Mouse (Mus musculus): ENCODE results near the gene Nrp2. TPM values are rescaled to one million over a fixed set of nuclear protein-coding genes. Genes with fewer than 3 reads are reported as not detected.

Nrp2 gene
- polyA plus RNA-seq, 1 experiment from 2014 or later: 30.8 TPM

GRCm38 (mm10) chr1:62801429-62801828, 98.3 kb downstream of the Nrp2 start:
- whole genome bisulfite sequencing: 51% methylated on average over 4 of the region's 4 CpGs
- peaks cover 9% of the 10 kb centered on the region for H3K4me1 ChIP-seq
- H3K27ac ChIP-seq (replicated peaks): no peak overlapping the region
- H3K4me2 ChIP-seq (replicated peaks): no peak overlapping the region
- no peaks in the 10 kb centered on the region for H3K9me3 ChIP-seq
- ATAC-seq (replicated peaks): no peak
- H3K4me3 ChIP-seq: no peak overlapping the region
- H3K36me3 ChIP-seq: no peaks in the 10 kb centered on the region
- no peak overlapping the region for H3K9ac ChIP-seq (replicated peaks)
- no peaks in the 10 kb centered on the region for H3K27me3 ChIP-seq

- ATAC-seq (replicated peaks): no peak
- Histone ChIP-seq H3K27ac (replicated peaks) (no peak overlapping the region), H3K4me1 (peaks cover 9% of the 10 kb centered on the region), H3K36me3 (no peaks in the 10 kb centered on the region), H3K9me3 (no peaks in the 10 kb centered on the region), H3K9ac (replicated peaks) (no peak overlapping the region), H3K27me3 (no peaks in the 10 kb centered on the region), H3K4me3 (no peak overlapping the region), H3K4me2 (replicated peaks) (no peak overlapping the region)
- WGBS: 66% methylated on average over 3 of the region's 3 CpGs
Measured at GRCm38 (mm10) chr1:62801842-62802241, 98.8 kb downstream of the Nrp2 start.

GRCm38 (mm10) chr1:62803544-62803943, 100.5 kb downstream of the Nrp2 start:
- 90% methylated on average over 1 of the region's 1 CpGs for WGBS
- Histone ChIP-seq H3K27me3 (no peaks in the 10 kb centered on the region), H3K9me3 (no peaks in the 10 kb centered on the region), H3K36me3 (no peaks in the 10 kb centered on the region), H3K4me1 (peaks cover 9% of the 10 kb centered on the region), H3K27ac (replicated peaks) (no peak overlapping the region), H3K4me3 (no peak overlapping the region), H3K4me2 (replicated peaks) (no peak overlapping the region), H3K9ac (replicated peaks) (no peak overlapping the region)
- ATAC-seq (replicated peaks): no peak

GRCm38 (mm10) chr1:62806014-62806413, 102.9 kb downstream of the Nrp2 start:
- Histone ChIP-seq H3K9me3 (no peaks in the 10 kb centered on the region), H3K4me3 (no peak overlapping the region), H3K4me2 (replicated peaks) (no peak overlapping the region), H3K27me3 (no peaks in the 10 kb centered on the region), H3K27ac (replicated peaks) (no peak overlapping the region), H3K4me1 (peaks cover 9% of the 10 kb centered on the region), H3K9ac (replicated peaks) (no peak overlapping the region), H3K36me3 (no peaks in the 10 kb centered on the region)
- 16% methylated on average over 1 of the region's 1 CpGs for WGBS
- ATAC-seq (replicated peaks): no peak

GRCm38 (mm10) chr1:62808395-62808794, 105.3 kb downstream of the Nrp2 start:
- no peak overlapping the region for H3K4me2 ChIP-seq (replicated peaks)
- H3K4me1 ChIP-seq: peaks cover 9% of the 10 kb centered on the region
- H3K9ac ChIP-seq (replicated peaks): no peak overlapping the region
- no peaks in the 10 kb centered on the region for H3K27me3 ChIP-seq
- 88% methylated on average over 4 of the region's 4 CpGs for WGBS
- no peak for ATAC-seq (replicated peaks)
- H3K36me3 ChIP-seq: no peaks in the 10 kb centered on the region
- H3K9me3 ChIP-seq: no peaks in the 10 kb centered on the region
- no peak overlapping the region for H3K27ac ChIP-seq (replicated peaks)
- H3K4me3 ChIP-seq: no peak overlapping the region

GRCm38 (mm10) chr1:62809601-62810228, 106.6 kb downstream of the Nrp2 start:
- H3K27ac ChIP-seq (replicated peaks): no peak overlapping the region
- no peaks in the 10 kb centered on the region for H3K27me3 ChIP-seq
- H3K4me3 ChIP-seq: no peak overlapping the region
- H3K9me3 ChIP-seq: no peaks in the 10 kb centered on the region
- H3K36me3 ChIP-seq: no peaks in the 10 kb centered on the region
- 92% methylated on average over 8 of the region's 8 CpGs for WGBS
- peaks cover 9% of the 10 kb centered on the region for H3K4me1 ChIP-seq
- H3K4me2 ChIP-seq (replicated peaks): no peak overlapping the region
- no peak for ATAC-seq (replicated peaks)
- no peak overlapping the region for H3K9ac ChIP-seq (replicated peaks)

- Histone ChIP-seq H3K27ac (replicated peaks) (no peak overlapping the region), H3K4me3 (no peak overlapping the region), H3K36me3 (no peaks in the 10 kb centered on the region), H3K9me3 (no peaks in the 10 kb centered on the region), H3K4me1 (peaks cover 2% of the 10 kb centered on the region), H3K9ac (replicated peaks) (no peak overlapping the region), H3K4me2 (replicated peaks) (no peak overlapping the region), H3K27me3 (no peaks in the 10 kb centered on the region)
- 84% methylated on average over 7 of the region's 7 CpGs for WGBS
- ATAC-seq (replicated peaks): no peak
Measured at GRCm38 (mm10) chr1:62811141-62811540, 108.1 kb downstream of the Nrp2 start.

- H3K27ac ChIP-seq (replicated peaks): no peak overlapping the region
- no peaks in the 10 kb centered on the region for H3K4me1 ChIP-seq
- WGBS: 74% methylated on average over 10 of the region's 10 CpGs
- no peaks in the 10 kb centered on the region for H3K36me3 ChIP-seq
- no peak overlapping the region for H3K4me3 ChIP-seq
- ATAC-seq (replicated peaks): no peak
- H3K9ac ChIP-seq (replicated peaks): no peak overlapping the region
- no peaks in the 10 kb centered on the region for H3K27me3 ChIP-seq
- no peak overlapping the region for H3K4me2 ChIP-seq (replicated peaks)
- no peaks in the 10 kb centered on the region for H3K9me3 ChIP-seq
Measured at GRCm38 (mm10) chr1:62812701-62813684, 109.9 kb downstream of the Nrp2 start.

- no peak overlapping the region for H3K4me3 ChIP-seq
- no peak overlapping the region for H3K9ac ChIP-seq (replicated peaks)
- no peaks in the 10 kb centered on the region for H3K4me1 ChIP-seq
- H3K27me3 ChIP-seq: no peaks in the 10 kb centered on the region
- H3K4me2 ChIP-seq (replicated peaks): no peak overlapping the region
- H3K27ac ChIP-seq (replicated peaks): no peak overlapping the region
- no peaks in the 10 kb centered on the region for H3K9me3 ChIP-seq
- H3K36me3 ChIP-seq: no peaks in the 10 kb centered on the region
- ATAC-seq (replicated peaks): no peak
- 59% methylated on average over 1 of the region's 1 CpGs for WGBS
Measured at GRCm38 (mm10) chr1:62813938-62814337, 110.9 kb downstream of the Nrp2 start.

GRCm38 (mm10) chr1:62817566-62817965, 114.5 kb downstream of the Nrp2 start:
- Histone ChIP-seq H3K4me3 (no peak overlapping the region), H3K27ac (replicated peaks) (no peak overlapping the region), H3K9me3 (no peaks in the 10 kb centered on the region), H3K9ac (replicated peaks) (no peak overlapping the region), H3K4me2 (replicated peaks) (no peak overlapping the region), H3K36me3 (no peaks in the 10 kb centered on the region), H3K4me1 (no peaks in the 10 kb centered on the region), H3K27me3 (no peaks in the 10 kb centered on the region)
- ATAC-seq (replicated peaks): no peak
- 89% methylated on average over 6 of the region's 7 CpGs for WGBS

GRCm38 (mm10) chr1:62820170-62820569, 117.1 kb downstream of the Nrp2 start:
- 81% methylated on average over 3 of the region's 3 CpGs for WGBS
- H3K4me2 ChIP-seq (replicated peaks): no peak overlapping the region
- H3K36me3 ChIP-seq: no peaks in the 10 kb centered on the region
- H3K4me3 ChIP-seq: no peak overlapping the region
- H3K27ac ChIP-seq (replicated peaks): no peak overlapping the region
- no peak for ATAC-seq (replicated peaks)
- H3K9me3 ChIP-seq: no peaks in the 10 kb centered on the region
- no peaks in the 10 kb centered on the region for H3K27me3 ChIP-seq
- H3K4me1 ChIP-seq: no peaks in the 10 kb centered on the region
- no peak overlapping the region for H3K9ac ChIP-seq (replicated peaks)

GRCm38 (mm10) chr1:62821509-62822398, 118.7 kb downstream of the Nrp2 start:
- Histone ChIP-seq H3K9ac (replicated peaks) (no peak overlapping the region), H3K27me3 (no peaks in the 10 kb centered on the region), H3K4me2 (replicated peaks) (no peak overlapping the region), H3K9me3 (no peaks in the 10 kb centered on the region), H3K4me1 (no peaks in the 10 kb centered on the region), H3K27ac (replicated peaks) (no peak overlapping the region), H3K4me3 (no peak overlapping the region), H3K36me3 (no peaks in the 10 kb centered on the region)
- WGBS: 60% methylated on average over 10 of the region's 10 CpGs
- no peak for ATAC-seq (replicated peaks)

Data from forebrain, embryonic 15.5 days (tissue).